Mouse (Mus musculus): ENCODE measurements around the gene Il1rapl1.

The Il1rapl1 gene

GRCm38 (mm10) chrX:87507997-87508396 is 607.4 kb downstream of the Il1rapl1 start:
- no peak for DNase-seq

- no peak for DNase-seq
Observed at GRCm38 (mm10) chrX:87502604-87503003, 612.8 kb downstream of the Il1rapl1 start.

- DNase-seq: no peak
Observed at GRCm38 (mm10) chrX:87483416-87483815, 632.0 kb downstream of the Il1rapl1 start.

GRCm38 (mm10) chrX:87238191-87238590 is 877.3 kb downstream of the Il1rapl1 start:
- peak; percentile 80 for DNase-seq

GRCm38 (mm10) chrX:87225280-87225679 is 890.2 kb downstream of the Il1rapl1 start:
- no peak for DNase-seq

- DNase-seq: no peak
Observed at GRCm38 (mm10) chrX:87002296-87002695, 1113.1 kb downstream of the Il1rapl1 start.

GRCm38 (mm10) chrX:86955126-86955525 is 1160.3 kb downstream of the Il1rapl1 start:
- no peak for DNase-seq

GRCm38 (mm10) chrX:86954614-86955013 is 1160.8 kb downstream of the Il1rapl1 start:
- DNase-seq: no peak

GRCm38 (mm10) chrX:86950940-86951339 is 1164.5 kb downstream of the Il1rapl1 start:
- no peak for DNase-seq

GRCm38 (mm10) chrX:86949112-86949511 is 1166.3 kb downstream of the Il1rapl1 start:
- no peak for DNase-seq

GRCm38 (mm10) chrX:86854835-86855234 is 1260.6 kb downstream of the Il1rapl1 start:
- DNase-seq: no peak

- DNase-seq: no peak
Observed at GRCm38 (mm10) chrX:86808218-86808617, 1307.2 kb downstream of the Il1rapl1 start.

GRCm38 (mm10) chrX:86802725-86803124 is 1312.7 kb downstream of the Il1rapl1 start:
- no peak for DNase-seq

- DNase-seq: no peak
Observed at GRCm38 (mm10) chrX:86728803-86729202, 1386.6 kb downstream of the Il1rapl1 start.

Measured in thymus, postnatal 14 days (tissue).